Comparison of ENCODE assay signal across 30 mouse cellular contexts in genomic region chr3:101975337-101975736, GRCm38 (mm10). TPM values are rescaled to one million over a fixed set of nuclear protein-coding genes. Genes with fewer than 3 reads are reported as not detected.
"Had no signal": no experiment of that assay in that cellular context is flagged by ENCODE, and none has a peak within 500 bp of the region (broad histone marks: within the 10 kb centered on the region; RNA-seq: fewer than 3 reads in every experiment).

No protein-coding gene starts in this region.

- H3K36me3 ChIP-seq: heart, embryonic 13.5 days; heart, embryonic 15.5 days; intestine, embryonic 15.5 days; limb, embryonic 10.5 days; limb, embryonic 12.5 days; liver, embryonic 13.5 days; liver, embryonic 15.5 days had no signal

- H3K4me1 ChIP-seq: heart, embryonic 13.5 days; heart, embryonic 15.5 days; intestine, embryonic 15.5 days; limb, embryonic 10.5 days; limb, embryonic 12.5 days; liver, embryonic 13.5 days; liver, embryonic 15.5 days had no signal

- H3K27me3 ChIP-seq: heart, embryonic 13.5 days; heart, embryonic 15.5 days; intestine, embryonic 15.5 days; limb, embryonic 12.5 days; liver, embryonic 13.5 days; liver, embryonic 15.5 days had no signal

- ATAC-seq: forebrain, postnatal 0 days; inflammation-experienced regulatory T-cells, adult 6 months; intestine, embryonic 15.5 days; intestine, postnatal 0 days had no signal

- H3K9me3 ChIP-seq: heart, embryonic 13.5 days; heart, embryonic 15.5 days; intestine, embryonic 15.5 days; limb, embryonic 10.5 days; limb, embryonic 12.5 days; liver, embryonic 13.5 days; liver, embryonic 15.5 days had no signal

- H3K4me2 ChIP-seq: heart, embryonic 11.5 days; heart, embryonic 13.5 days; heart, embryonic 15.5 days; intestine, embryonic 15.5 days; limb, embryonic 12.5 days; liver, embryonic 11.5 days; liver, embryonic 13.5 days; liver, embryonic 15.5 days had no signal

- DNase-seq: forebrain, postnatal 0 days; gastrocnemius, postnatal 14 days; gastrocnemius, postnatal 36 days; heart, adult 2 months; heart, postnatal 14 days; heart, postnatal 36 days; kidney, adult 18-20 months; kidney, adult 8-10 months; kidney, postnatal 10 days; kidney, postnatal 25 days; kidney, postnatal 4 days; liver; liver, embryonic 13.5 days had no signal

- H3K4me3 ChIP-seq: heart, adult 2 months; heart, embryonic 13.5 days; heart, embryonic 15.5 days; intestine, embryonic 15.5 days; layer of hippocampus, adult 2 months; limb, embryonic 10.5 days; limb, embryonic 12.5 days; liver, embryonic 13.5 days; liver, embryonic 15.5 days had no signal

- H3K9ac ChIP-seq: forebrain, postnatal 0 days; heart, embryonic 13.5 days; heart, embryonic 15.5 days; intestine, embryonic 15.5 days; limb, embryonic 12.5 days; liver, embryonic 13.5 days; liver, embryonic 15.5 days had no signal

- H3K27ac ChIP-seq: heart, adult 2 months; heart, embryonic 13.5 days; heart, embryonic 15.5 days; intestine, embryonic 15.5 days; layer of hippocampus, adult 2 months; limb, embryonic 10.5 days; limb, embryonic 12.5 days; liver, embryonic 13.5 days; liver, embryonic 15.5 days had no signal

RNA-seq across cellular contexts. Expression of gene Nhlh2, which starts 34.5 kb away (rescaled TPM):
- total RNA-seq: gastrocnemius, adult 18-20 months; gastrocnemius, adult 8-10 months; gastrocnemius, postnatal 14 days; gastrocnemius, postnatal 36 days; heart, adult 2 months; heart, postnatal 14 days; heart, postnatal 36 days; hematopoietic stem cell, adult 5-6 weeks had no signal
- polyA plus RNA-seq: gonadal fat pad, adult 2 months; heart, adult 2 months; heart, embryonic 13.5 days; heart, embryonic 15.5 days; heart, postnatal 0 days; inflammation-experienced regulatory T-cells, adult 6 months; intestine, embryonic 15.5 days; intestine, postnatal 0 days; kidney, embryonic 14.5 days; liver, embryonic 15.5 days had no signal
